Mouse (Mus musculus) CH12.LX (cell line): ENCODE measurements around the gene Car11. TPM values are rescaled to one million over a fixed set of nuclear protein-coding genes. Genes with fewer than 3 reads are reported as not detected.
A peak's percentile ranks its signal among the peaks of the same experiment; 100 is the strongest.

Experiments
- DNase-seq: peaks from one replicate; pipeline ENCODE4 v3.0.0-alpha.2; 2013; ENCODE audit errors: extremely low read depth
- H3K27ac ChIP-seq: 2 replicates; pipeline ENCODE4 v1.5.1; 2012; ENCODE audit warnings: low read depth, mild to moderate bottlenecking, control low read depth, moderate library complexity; ENCODE audit not compliant: insufficient read depth
- H3K27me3 ChIP-seq: replicated peaks from 2 replicates; pipeline ENCODE3; 2012; ENCODE audit warnings: inconsistent platforms
- H3K36me3 ChIP-seq, 2 experiments: replicated peaks in 1 of 2; 2 replicates each; pipeline versions ENCODE3 to v1.6.1; 2012; ENCODE audit warnings: inconsistent platforms in 1 of 2, low read length in 1 of 2, mild to moderate bottlenecking in 1 of 2, mixed read lengths in 1 of 2, moderate library complexity in 1 of 2; ENCODE audit not compliant: control insufficient read depth in 1 of 2, insufficient read depth in 1 of 2
- H3K4me1 ChIP-seq, 2 experiments: 2 replicates each; pipeline ENCODE4 v1.6.1; 2012; ENCODE audit warnings: inconsistent platforms in 1 of 2, moderate library complexity in 1 of 2; ENCODE audit not compliant: insufficient read depth in 2 of 2, control insufficient read depth in 1 of 2
- H3K4me2 ChIP-seq: 2 replicates; pipeline ENCODE4 v1.6.1; 2012; ENCODE audit warnings: low read depth, mild to moderate bottlenecking, control low read depth; ENCODE audit not compliant: poor library complexity, insufficient read depth, severe bottlenecking
- H3K4me3 ChIP-seq, 3 experiments: fragments of 150-350 bp in 1 of 3; sonication (generic) in 1 of 3; replicated peaks in 1 of 3; 2 replicates each; pipeline versions ENCODE3 to v1.5.1; 2011 to 2012; ENCODE audit warnings: low read depth in 2 of 3, low read length in 2 of 3, mild to moderate bottlenecking in 2 of 3, moderate library complexity in 2 of 3, control low read depth in 1 of 3, improper control_type of control experiment in 1 of 3, inconsistent platforms in 1 of 3, mixed read lengths in 1 of 3; ENCODE audit not compliant: poor library complexity in 1 of 3
- H3K79me2 ChIP-seq: replicated peaks from 2 replicates; pipeline ENCODE4 v1.6.1; 2012; ENCODE audit warnings: mild to moderate bottlenecking, moderate library complexity; ENCODE audit not compliant: control insufficient read depth, poor library complexity, insufficient read depth, severe bottlenecking; ENCODE audit errors: extremely low read depth
- H3K9ac ChIP-seq: 2 replicates; pipeline ENCODE4 v1.6.1; 2012; ENCODE audit warnings: low read depth, mild to moderate bottlenecking, control low read depth, moderate library complexity; ENCODE audit not compliant: insufficient read depth
- H3K9me3 ChIP-seq: replicated peaks from 2 replicates; pipeline ENCODE3; 2012; ENCODE audit warnings: low read length, inconsistent platforms, mixed read lengths
- BHLHE40 ChIP-seq: IDR thresholded peaks from 2 replicates; pipeline ENCODE4 v1.6.1; 2011; ENCODE audit warnings: mild to moderate bottlenecking, low read depth, low read length, improper control_type of control experiment
- CHD1 ChIP-seq: IDR thresholded peaks from 2 replicates; pipeline ENCODE4 v1.6.1; 2012; ENCODE audit warnings: low read depth, low read length, improper control_type of control experiment, inconsistent platforms
- CTCF ChIP-seq, 2 experiments: IDR thresholded peaks in 1 of 2; conservative IDR thresholded peaks in 1 of 2; 2 replicates each; pipeline ENCODE4 v1.5.1; 2011 to 2012; ENCODE audit warnings: low read depth in 2 of 2, low read length in 2 of 2, improper control_type of control experiment in 1 of 2, inconsistent platforms in 1 of 2, mild to moderate bottlenecking in 1 of 2, moderate library complexity in 1 of 2
- ELF1 ChIP-seq: IDR thresholded peaks from 2 replicates; pipeline ENCODE4 v1.6.1; 2014; ENCODE audit warnings: low read depth, mild to moderate bottlenecking, inconsistent platforms, low read length, improper control_type of control experiment
- GABPA ChIP-seq: IDR thresholded peaks from 2 replicates; pipeline ENCODE4 v1.6.1; 2012; ENCODE audit warnings: low read depth, low read length, improper control_type of control experiment, inconsistent platforms; ENCODE audit not compliant: insufficient replicate concordance
- HCFC1 ChIP-seq: IDR thresholded peaks from 2 replicates; pipeline ENCODE4 v1.6.1; 2012; ENCODE audit warnings: low read depth, mild to moderate bottlenecking, inconsistent platforms, low read length, improper control_type of control experiment
- IRF4 ChIP-seq: IDR thresholded peaks from 2 replicates; pipeline ENCODE4 v1.6.1; 2014; ENCODE audit warnings: low read depth, mild to moderate bottlenecking, inconsistent platforms, low read length, improper control_type of control experiment
- JUND ChIP-seq: conservative IDR thresholded peaks from 2 replicates; pipeline ENCODE4 v1.6.1; 2011; ENCODE audit warnings: low read depth, low read length, improper control_type of control experiment
- MAX ChIP-seq: IDR thresholded peaks from 2 replicates; pipeline ENCODE4 v1.6.1; 2011; ENCODE audit warnings: low read length, improper control_type of control experiment
- MYC ChIP-seq: IDR thresholded peaks from 2 replicates; pipeline ENCODE4 v1.6.1; 2011; ENCODE audit warnings: low read depth, mild to moderate bottlenecking, improper control_type of control experiment, low read length
- NELFE ChIP-seq: IDR thresholded peaks from 2 replicates; pipeline ENCODE4 v1.6.1; 2011; ENCODE audit warnings: low read depth, low read length, improper control_type of control experiment
- POLR2A ChIP-seq: IDR thresholded peaks from 2 replicates; pipeline ENCODE4 v1.6.1; 2011; ENCODE audit warnings: low read depth, mild to moderate bottlenecking, improper control_type of control experiment, low read length
- POLR2AphosphoS2 ChIP-seq: IDR thresholded peaks from 2 replicates; pipeline ENCODE4 v1.6.1; 2011; ENCODE audit warnings: low read depth, low read length, improper control_type of control experiment
- RAD21 ChIP-seq: IDR thresholded peaks from 2 replicates; pipeline ENCODE4 v1.6.1; 2011; ENCODE audit warnings: low read depth, mild to moderate bottlenecking, low read length, improper control_type of control experiment, moderate library complexity
- SIN3A ChIP-seq: IDR thresholded peaks from 2 replicates; pipeline ENCODE4 v1.6.1; 2012; ENCODE audit warnings: low read length, improper control_type of control experiment, inconsistent platforms
- SMC3 ChIP-seq: IDR thresholded peaks from 2 replicates; pipeline ENCODE4 v1.6.1; 2011; ENCODE audit warnings: low read depth, low read length, improper control_type of control experiment
- TCF12 ChIP-seq: IDR thresholded peaks from 2 replicates; pipeline ENCODE4 v1.6.1; 2014; ENCODE audit warnings: low read depth, mild to moderate bottlenecking, inconsistent platforms, low read length, improper control_type of control experiment
- ZC3H11A ChIP-seq: IDR thresholded peaks from 2 replicates; pipeline ENCODE4 v1.6.1; 2012; ENCODE audit warnings: low read depth, mild to moderate bottlenecking, inconsistent platforms, low read length, improper control_type of control experiment
- ZMIZ1 ChIP-seq: IDR thresholded peaks from 2 replicates; pipeline ENCODE4 v1.6.1; 2012; ENCODE audit warnings: low read depth, mild to moderate bottlenecking, inconsistent platforms, low read length, improper control_type of control experiment
- ZNF384 ChIP-seq: IDR thresholded peaks from 2 replicates; pipeline ENCODE4 v1.6.1; 2012; ENCODE audit warnings: low read depth, low read length, improper control_type of control experiment, inconsistent platforms
- dilution Hi-C: fragments of 300-500 bp; cut with MboI; formaldehyde crosslinking; loops from 2 replicates; pipeline ENCODE4 v1.14.3; 2020; ENCODE audit warnings: low sequenced_read_pairs; ENCODE audit not compliant: extremely low pct_unique_long_range_greater_than_20kb, extremely low pct_ligation_motif_present
- in situ Hi-C: fragments of 300-500 bp; cut with MboI; formaldehyde crosslinking; loops from 3 replicates; pipeline ENCODE4 v1.14.3; 2019; ENCODE audit warnings: low sequenced_read_pairs, low pct_ligation_motif_present, low pct_unique_long_range_greater_than_20kb, mixed read lengths
- polyA plus RNA-seq: library from polyadenylated mRNA; unstranded; fragments of >175 nt; gene quantifications from 2 replicates; pipeline ENCODE4 v1.2.1, GENCODE M21; 2012; ENCODE audit warnings: low read depth; ENCODE audit not compliant: insufficient read length
- total RNA-seq, 2 experiments: library from RNA; depleted of rRNA; stranded (reverse); fragments of 300-350 nt in 1 of 2; fragments of >200 nt in 1 of 2; gene quantifications; 2 replicates each; pipeline ENCODE4 v1.2.3; 2012 to 2014

The Car11 gene
- total and polyA plus RNA-seq, 3 experiments: not detected

DNA sequence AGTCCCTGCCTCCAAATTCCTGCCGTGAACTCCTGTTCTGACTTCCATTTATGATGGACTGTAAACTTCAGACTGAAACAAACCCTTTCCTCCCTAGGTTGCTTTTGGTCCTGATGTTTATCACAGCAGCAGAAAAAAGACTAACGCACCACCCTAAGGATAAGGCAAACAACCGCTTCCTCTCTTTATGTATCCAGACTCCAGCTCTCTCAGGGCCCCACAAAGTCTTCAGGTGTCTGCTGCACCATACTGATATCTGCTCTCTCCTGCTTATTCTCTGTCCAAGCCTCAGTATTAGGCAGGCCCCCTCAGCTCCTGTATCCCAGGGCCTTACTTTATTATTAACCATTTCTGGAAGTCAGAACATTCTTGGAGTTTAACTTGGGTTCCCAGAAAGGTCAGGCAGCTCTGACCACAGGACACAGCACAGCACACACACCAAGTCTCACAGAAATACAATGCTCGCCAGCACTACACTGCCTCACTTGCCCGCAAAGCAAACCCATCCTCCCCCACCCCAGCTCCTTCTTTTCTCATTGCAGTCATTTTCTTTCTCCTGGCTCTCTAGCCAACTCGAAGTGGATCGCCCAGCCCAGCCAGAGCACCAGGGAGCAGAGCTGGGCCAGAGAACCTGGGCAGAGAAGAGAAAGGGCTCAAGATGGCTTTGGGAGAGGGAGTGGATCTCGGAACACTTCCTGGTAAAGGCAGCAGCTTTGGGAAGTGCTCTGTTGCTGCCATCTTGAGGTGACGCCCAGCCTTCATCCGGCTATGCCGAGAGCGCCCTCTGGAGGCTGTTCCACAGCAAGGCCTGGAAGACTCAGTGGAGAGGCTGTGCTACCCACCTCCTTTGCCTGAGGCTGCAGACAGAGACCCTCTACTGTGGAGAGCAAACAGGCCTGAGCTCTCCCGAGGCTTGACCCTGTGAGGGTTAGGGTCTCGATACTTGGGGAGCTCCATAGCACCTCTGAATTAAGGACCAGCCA is 17.2 kb upstream of the Car11 start:
- in situ Hi-C loops: loop anchor here (5.0 to 10.0 kb wide), 3 partner anchors 45 to 218 kb away; partner anchors contain the start of genes Bax and Mamstr
- DNase-seq: peak; percentile 92
- H3K36me3 ChIP-seq: no peaks in the 10 kb centered on the region
- H3K79me2 ChIP-seq: no peaks in the 10 kb centered on the region
- H3K4me2 ChIP-seq: peak overlapping the region; percentile 52; the same call in 1 of the 2 replicates
- H3K27me3 ChIP-seq: no peaks in the 10 kb centered on the region
- TF ChIP-seq SMC3 (peak; percentile 92), ZMIZ1 (no peak), ZNF384 (no peak), ZC3H11A (peak; percentile 44), JUND (no peak), HCFC1 (peak; percentile 46), RAD21 (peak; percentile 92), MYC (0 out of 2 replicates have a peak, but pooled peaks have one; percentile 35), POLR2AphosphoS2 (no peak), GABPA (no peak), MAX (no peak), TCF12 (peak; percentile 58), CTCF (conservative IDR thresholded peaks at IDR 0.05 in 1 of 2, IDR thresholded peaks at IDR 0.05 in 1 of 2; ENCODE audit: low read depth in 2 of 2, low read length in 2 of 2) (peak; percentile 88 to 100), SIN3A (peak; percentile 41; the same call in 1 of the 2 replicates), NELFE (peak; percentile 79; the same call in 1 of the 2 replicates), ELF1 (peak; percentile 89), BHLHE40 (peak; percentile 35; the same call in 1 of the 2 replicates), POLR2A (peak; percentile 36; the same call in 1 of the 2 replicates), CHD1 (no peak), IRF4 (peak; percentile 69)
- dilution Hi-C loops: no loop called here
- H3K4me3 ChIP-seq: no peak overlapping the region
- H3K27ac ChIP-seq: peak overlapping the region; percentile 81
- peaks cover 34 to 77% of the 10 kb centered on the region in 2 experiments for H3K4me1 ChIP-seq
- no peaks in the 10 kb centered on the region for H3K9me3 ChIP-seq
- H3K9ac ChIP-seq: 0 out of 2 replicates have a peak overlapping the region, but pooled peaks have one; percentile 34
